ENCODE assay signal across 12 mouse cellular contexts in the genomic region with DNA sequence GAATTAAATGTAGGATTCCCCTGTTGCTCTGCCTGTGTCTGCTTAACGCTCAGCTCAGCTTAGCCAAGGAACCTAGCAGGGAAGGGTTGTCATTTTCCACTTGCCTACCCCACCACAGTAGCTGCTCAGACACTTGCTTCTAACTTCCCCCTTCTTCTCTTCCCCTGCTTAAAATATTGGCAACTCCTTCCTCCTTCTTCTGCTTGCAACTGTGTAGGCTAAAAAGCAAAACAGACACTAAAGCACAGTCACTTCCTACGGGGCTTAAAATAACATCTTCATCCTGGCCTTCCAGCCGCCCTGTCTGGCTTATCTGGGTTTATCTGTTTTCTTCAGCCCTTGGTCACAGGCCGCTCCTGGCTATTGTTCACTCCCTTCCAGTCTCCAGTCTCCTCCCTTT. TPM values are rescaled to one million over a fixed set of nuclear protein-coding genes. Genes with fewer than 3 reads are reported as not detected.
A peak's percentile ranks its signal among the peaks of the same experiment; 100 is the strongest.
DNase-seq lines count a peak whose midpoint lies in the region; ATAC-seq and TF ChIP-seq lines count a peak whose summit lies in the region.
"Had no signal": no experiment of that assay in that cellular context is flagged by ENCODE, and none has a peak within 500 bp of the region (broad histone marks: within the 10 kb centered on the region; RNA-seq: fewer than 3 reads in every experiment).

No protein-coding gene starts in this region.

- no peaks in the 10 kb centered on the region for H3K36me3 ChIP-seq in hindbrain, embryonic 10.5 days
- no peaks in the 10 kb centered on the region for H3K36me3 ChIP-seq in hindbrain, embryonic 11.5 days (ENCODE audit: control insufficient read depth, insufficient read depth, low read length)
- no peaks in the 10 kb centered on the region for H3K36me3 ChIP-seq in liver, embryonic 11.5 days (ENCODE audit: control insufficient read depth, insufficient read depth, low read length)
- H3K36me3 ChIP-seq: embryonic facial prominence, embryonic 12.5 days had no signal

- no peak overlapping the region for H3K4me2 ChIP-seq in hindbrain, embryonic 11.5 days (replicated peaks; ENCODE audit: low read depth, low read length)
- H3K4me2 ChIP-seq in liver, embryonic 11.5 days: no peak overlapping the region
- H3K4me2 ChIP-seq: embryonic facial prominence, embryonic 12.5 days; midbrain, embryonic 11.5 days had no signal

- ATAC-seq in hindbrain, embryonic 11.5 days (ENCODE audit: low FRiP score): no peak
- ATAC-seq in liver, embryonic 11.5 days (replicated peaks; ENCODE audit: low FRiP score): peak; percentile 10; the same call in 1 of the 2 replicates
- peak; percentile 45; the same call in 1 of the 2 replicates for ATAC-seq in megakaryocyte-erythroid progenitor cell, adult 5-6 weeks (replicated peaks; ENCODE audit: low FRiP score, low TSS enrichment, poor library complexity, severe bottlenecking)

- H3K4me1 ChIP-seq in hindbrain, embryonic 10.5 days (replicated peaks): peaks cover 28% of the 10 kb centered on the region
- peaks cover 4% of the 10 kb centered on the region for H3K4me1 ChIP-seq in hindbrain, embryonic 11.5 days (replicated peaks; ENCODE audit: control insufficient read depth, insufficient read depth, low read length)
- peaks cover 17% of the 10 kb centered on the region for H3K4me1 ChIP-seq in liver, embryonic 11.5 days (replicated peaks; ENCODE audit: control insufficient read depth, insufficient read depth, low read length)
- peaks cover 11% of the 10 kb centered on the region for H3K4me1 ChIP-seq in cortical plate, adult 2 months (ENCODE audit: control insufficient read depth, insufficient read depth, low read length)

- no peak overlapping the region for H3K4me3 ChIP-seq in hindbrain, embryonic 10.5 days
- no peak overlapping the region for H3K4me3 ChIP-seq in hindbrain, embryonic 11.5 days (ENCODE audit: low read depth, low read length)
- H3K4me3 ChIP-seq in liver, embryonic 11.5 days (ENCODE audit: low read depth, low read length): no peak overlapping the region
- H3K4me3 ChIP-seq in cortical plate, adult 2 months (ENCODE audit: insufficient read depth, low read length): no peak overlapping the region
- H3K4me3 ChIP-seq: embryonic facial prominence, embryonic 12.5 days had no signal

- no peaks in the 10 kb centered on the region for H3K9me3 ChIP-seq in hindbrain, embryonic 10.5 days
- no peaks in the 10 kb centered on the region for H3K9me3 ChIP-seq in hindbrain, embryonic 11.5 days (ENCODE audit: control insufficient read depth, low read length)
- no peaks in the 10 kb centered on the region for H3K9me3 ChIP-seq in liver, embryonic 11.5 days (ENCODE audit: control insufficient read depth, low read length)
- H3K9me3 ChIP-seq: embryonic facial prominence, embryonic 12.5 days had no signal

- TF ChIP-seq CTCF in cortical plate, adult 2 months (IDR thresholded peaks at IDR 0.05; ENCODE audit: extremely low read depth, insufficient read depth, low read length): no peak

- peak overlapping the region; percentile 1; the same call in 1 of the 2 replicates for H3K27ac ChIP-seq in hindbrain, embryonic 10.5 days
- H3K27ac ChIP-seq in hindbrain, embryonic 11.5 days (ENCODE audit: low read depth, low read length): no peak overlapping the region
- H3K27ac ChIP-seq in liver, embryonic 11.5 days (ENCODE audit: low read depth, low read length): no peak overlapping the region
- 0 out of 2 replicates have a peak overlapping the region, but pooled peaks have one; percentile 62 for H3K27ac ChIP-seq in cortical plate, adult 2 months (ENCODE audit: insufficient read depth, low read length)
- H3K27ac ChIP-seq: embryonic facial prominence, embryonic 12.5 days had no signal

- WGBS in hindbrain, embryonic 10.5 days: 67% methylated on average over 4 of the region's 4 CpGs
- 79% methylated on average over 4 of the region's 4 CpGs for WGBS in hindbrain, embryonic 11.5 days
- WGBS in liver, embryonic 11.5 days: 16% methylated on average over 4 of the region's 4 CpGs

- no peak for DNase-seq in hindbrain, embryonic 10.5 days (ENCODE audit: low spot score)
- no peak for DNase-seq in hindbrain, embryonic 11.5 days (ENCODE audit: low spot score)
- no peak for DNase-seq in liver, embryonic 11.5 days (ENCODE audit: low spot score)
- DNase-seq in liver: no peak
- no peak for DNase-seq in thymus, adult 18-20 months
- no peak for DNase-seq in thymus, postnatal 36 days
- DNase-seq: gastrocnemius, postnatal 14 days had no signal

- no peaks in the 10 kb centered on the region for H3K27me3 ChIP-seq in hindbrain, embryonic 10.5 days (ENCODE audit: insufficient read depth, poor library complexity, severe bottlenecking)
- no peaks in the 10 kb centered on the region for H3K27me3 ChIP-seq in hindbrain, embryonic 11.5 days (ENCODE audit: control insufficient read depth, insufficient read depth, low read length)
- no peaks in the 10 kb centered on the region for H3K27me3 ChIP-seq in liver, embryonic 11.5 days (replicated peaks; ENCODE audit: control insufficient read depth, insufficient read depth, low read length)
- H3K27me3 ChIP-seq: embryonic facial prominence, embryonic 12.5 days had no signal

- TF ChIP-seq POLR2A in cortical plate, adult 2 months (IDR thresholded peaks at IDR 0.05; ENCODE audit: extremely low read depth, insufficient read depth, low read length): 0 out of 2 replicates have a peak, but pooled peaks have one; percentile 22

- no peak overlapping the region for H3K9ac ChIP-seq in hindbrain, embryonic 11.5 days (ENCODE audit: low read depth, low read length)
- no peak overlapping the region for H3K9ac ChIP-seq in liver, embryonic 11.5 days (ENCODE audit: low read depth, low read length)
- H3K9ac ChIP-seq: embryonic facial prominence, embryonic 12.5 days had no signal

RNA-seq across cellular contexts. Expression of gene Fabp6, which starts 31.2 kb away (rescaled TPM):
- not detected in 2 replicates for polyA plus RNA-seq in hindbrain, embryonic 10.5 days (2016; fragmentation: Nextera tagmentation; extraction: Ambion mirVana)
- polyA plus RNA-seq in hindbrain, embryonic 11.5 days (2014; fragmentation: Nextera tagmentation; extraction: Ambion mirVana): not detected in 2 replicates
- polyA plus RNA-seq in liver, embryonic 11.5 days (2014; fragmentation: Nextera tagmentation; extraction: Ambion mirVana): not detected in 2 replicates
- polyA plus RNA-seq in cortical plate, adult 2 months (2012; rRNA removed): 0.28 TPM in 1 of 2 replicates, not detected in the other
- total RNA-seq in megakaryocyte-erythroid progenitor cell, adult 5-6 weeks (2014; fragmentation: Nextera tagmentation): not detected in 2 replicates
- not detected in 2 replicates for total RNA-seq in megakaryocyte-erythroid progenitor cell, adult 5-6 weeks (2017)
- total RNA-seq: adrenal gland, postnatal 4 days; gastrocnemius, postnatal 14 days had no signal
- polyA plus RNA-seq: embryonic facial prominence, embryonic 12.5 days; midbrain, embryonic 11.5 days had no signal

RNA-seq across cellular contexts. Expression of gene 4933415A04Rik, which starts 45.7 kb away (rescaled TPM):
- polyA plus RNA-seq in hindbrain, embryonic 10.5 days (2016; fragmentation: Nextera tagmentation; extraction: Ambion mirVana): 10.4 and 12.8 TPM in 2 replicates
- 8.5 and 10.4 TPM in 2 replicates for polyA plus RNA-seq in hindbrain, embryonic 11.5 days (2014; fragmentation: Nextera tagmentation; extraction: Ambion mirVana)
- 2.1 and 2.7 TPM in 2 replicates for polyA plus RNA-seq in liver, embryonic 11.5 days (2014; fragmentation: Nextera tagmentation; extraction: Ambion mirVana)
- polyA plus RNA-seq in cortical plate, adult 2 months (2012; rRNA removed): 0.38 and 0.40 TPM in 2 replicates
- not detected in 2 replicates for total RNA-seq in megakaryocyte-erythroid progenitor cell, adult 5-6 weeks (2014; fragmentation: Nextera tagmentation)
- total RNA-seq in megakaryocyte-erythroid progenitor cell, adult 5-6 weeks (2017): not detected in 2 replicates

RNA-seq across cellular contexts. Expression of gene Pwwp2a, which starts 49.2 kb away (rescaled TPM):
- polyA plus RNA-seq in hindbrain, embryonic 10.5 days (2016; fragmentation: Nextera tagmentation; extraction: Ambion mirVana): 27.3 and 34.1 TPM in 2 replicates
- polyA plus RNA-seq in hindbrain, embryonic 11.5 days (2014; fragmentation: Nextera tagmentation; extraction: Ambion mirVana): 46.2 and 47.3 TPM in 2 replicates
- polyA plus RNA-seq in liver, embryonic 11.5 days (2014; fragmentation: Nextera tagmentation; extraction: Ambion mirVana): 26.1 and 30.3 TPM in 2 replicates
- polyA plus RNA-seq in cortical plate, adult 2 months (2012; rRNA removed): 36.2 and 37.2 TPM in 2 replicates
- total RNA-seq in megakaryocyte-erythroid progenitor cell, adult 5-6 weeks (2014; fragmentation: Nextera tagmentation): 55.1 TPM in 2 replicates
- total RNA-seq in megakaryocyte-erythroid progenitor cell, adult 5-6 weeks (2017): 29.4 and 36.7 TPM in 2 replicates

Comparison
In these comparisons a context has a peak if more than half of its experiments do, and no peak if none do; other contexts are left out.
1. H3K27ac ChIP-seq: peak in hindbrain, embryonic 10.5 days (single experiment) and cortical plate, adult 2 months (single experiment); none in hindbrain, embryonic 11.5 days (single experiment) and liver, embryonic 11.5 days (single experiment).